Mouse (Mus musculus) kidney, postnatal 4 days (tissue): ENCODE data around the gene 6430571L13Rik.

ENCODE experiments used
- DNase-seq, 2 experiments: peaks; one replicate each; pipeline ENCODE4 v3.0.0; 2021; ENCODE audit warnings: mixed read lengths in 2 of 2

6430571L13Rik gene

GRCm38 (mm10) chr9:107340911-107341645, 676 bp downstream of the 6430571L13Rik start:
- DNase-seq = no peak

DNA sequence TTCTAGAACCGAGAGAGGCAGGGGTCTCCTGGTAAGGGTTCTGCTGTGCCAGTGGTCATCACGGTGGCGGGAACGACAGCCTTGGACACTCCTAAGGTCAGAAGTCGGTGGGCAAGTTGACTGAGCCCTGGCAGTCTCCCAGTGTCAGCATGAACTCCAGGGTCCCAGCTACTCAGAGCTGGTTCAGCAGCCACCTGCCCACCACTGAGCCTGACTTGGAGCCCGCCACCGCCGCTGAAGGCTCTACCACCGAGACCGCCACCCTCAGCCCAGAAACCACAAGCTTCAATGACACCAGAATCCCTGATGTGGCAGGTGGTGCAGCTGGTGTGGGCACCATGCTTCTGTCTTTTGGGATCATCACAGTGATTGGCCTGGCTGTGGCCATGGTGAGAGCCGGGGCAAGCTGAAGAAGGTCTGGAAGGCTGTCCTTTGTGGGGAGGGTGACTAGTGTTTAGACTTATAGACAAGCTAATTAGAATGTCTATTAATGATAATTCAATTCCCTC, 1.9 kb downstream of the 6430571L13Rik start:
- no peak for DNase-seq

GRCm38 (mm10) chr9:107343146-107343943, 2.9 kb downstream of the 6430571L13Rik start:
- DNase-seq = peak in 1 of 2 experiments; percentile 32

DNA sequence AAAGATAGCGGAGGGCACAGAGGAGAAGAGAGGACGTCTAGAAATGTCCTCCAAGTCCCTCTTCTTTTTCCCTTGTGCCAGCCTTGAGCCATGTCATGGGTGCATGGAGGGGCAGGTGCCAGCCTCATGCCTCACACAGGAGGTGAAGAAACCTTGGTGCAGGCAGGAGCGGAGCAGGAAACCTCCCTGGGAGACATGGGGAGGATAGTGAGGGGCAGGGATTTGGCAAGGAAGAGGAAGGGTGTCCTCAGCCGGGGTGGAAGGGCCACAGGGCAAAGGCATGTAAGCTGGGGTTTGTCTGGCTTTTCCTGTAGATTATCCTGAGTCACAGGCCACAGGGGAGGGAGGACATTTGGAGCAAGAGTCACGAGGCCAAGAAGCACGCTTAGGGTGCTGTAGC, 3.6 kb downstream of the 6430571L13Rik start:
- DNase-seq = no peak

DNA sequence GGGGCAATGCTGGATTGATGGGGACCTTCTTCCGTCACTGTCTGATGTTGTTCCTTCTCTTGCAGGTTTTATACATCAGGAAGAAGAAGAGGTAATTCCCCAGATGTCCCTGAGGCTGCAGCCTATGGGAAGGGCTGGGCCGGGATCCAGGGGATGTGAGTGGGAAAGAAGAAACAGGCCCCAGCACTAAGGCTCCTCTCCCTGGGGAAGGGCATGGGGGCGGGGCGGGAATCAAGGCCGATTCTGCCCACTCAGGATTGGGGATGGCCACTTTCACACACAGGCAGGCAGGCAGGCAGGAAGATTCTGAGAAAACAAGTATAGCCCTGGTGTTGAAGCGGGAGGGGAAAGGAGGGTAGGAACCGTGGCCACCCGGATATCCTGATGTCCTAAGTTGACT, 5.7 kb downstream of the 6430571L13Rik start:
- DNase-seq = no peak

DNA sequence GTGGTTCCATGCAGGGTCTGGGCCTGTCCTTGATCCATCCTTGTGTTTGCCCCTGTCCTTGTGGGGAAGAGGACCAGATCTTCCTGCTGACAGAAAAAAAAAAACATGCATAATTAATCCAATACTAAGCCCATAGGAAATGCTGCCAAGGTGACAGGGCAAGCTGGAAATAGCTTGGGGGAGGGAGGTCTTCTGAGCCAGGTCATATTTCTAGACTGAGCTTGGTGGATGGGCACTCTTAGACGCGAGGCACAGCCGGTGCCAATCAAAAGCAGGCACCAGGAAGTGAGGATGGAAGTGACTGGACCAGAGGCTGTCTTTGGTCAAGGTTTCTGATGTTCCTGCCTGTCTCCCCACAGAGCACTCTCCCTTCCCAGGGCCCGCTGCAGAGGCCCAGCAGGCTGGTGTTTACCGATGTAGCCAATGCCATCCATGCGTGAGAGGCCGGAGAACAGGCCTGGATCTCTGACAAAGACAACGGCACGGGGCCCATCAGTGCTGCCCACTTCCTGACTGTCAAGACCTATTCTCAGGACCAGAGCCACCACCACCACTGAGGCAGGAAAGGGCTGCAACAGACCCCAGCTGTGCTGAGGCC, 7.3 kb downstream of the 6430571L13Rik start:
- DNase-seq = no peak

- no peak for DNase-seq
These were observed 8.9 kb downstream of the 6430571L13Rik start for GRCm38 (mm10) chr9:107349321-107349720.

DNA sequence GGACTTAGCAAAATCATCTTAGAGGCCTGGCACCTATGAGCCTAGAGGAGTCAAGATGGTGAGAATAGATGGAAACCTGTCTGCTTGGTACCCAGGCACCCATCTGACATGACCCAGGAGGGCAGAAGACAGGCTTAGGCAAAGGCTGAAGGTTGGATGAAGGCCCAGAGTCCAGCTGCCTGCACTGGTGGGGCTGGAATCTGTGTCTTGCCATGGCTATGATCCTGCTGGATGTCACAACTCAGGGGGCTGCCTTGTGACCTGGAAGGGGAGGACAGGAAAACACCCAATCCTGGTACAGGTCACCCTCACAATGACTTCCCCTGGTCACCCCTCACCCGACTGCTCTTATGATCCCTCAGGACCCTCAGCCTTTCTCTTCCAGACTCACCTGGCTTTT, 14.4 kb downstream of the 6430571L13Rik start:
- no peak for DNase-seq

GRCm38 (mm10) chr9:107355870-107356765, 15.7 kb downstream of the 6430571L13Rik start:
- DNase-seq = peak; percentile 82 to 83

- DNase-seq = peak; percentile 89 to 91
These were observed 17.2 kb downstream of the 6430571L13Rik start for GRCm38 (mm10) chr9:107357651-107358050.

DNA sequence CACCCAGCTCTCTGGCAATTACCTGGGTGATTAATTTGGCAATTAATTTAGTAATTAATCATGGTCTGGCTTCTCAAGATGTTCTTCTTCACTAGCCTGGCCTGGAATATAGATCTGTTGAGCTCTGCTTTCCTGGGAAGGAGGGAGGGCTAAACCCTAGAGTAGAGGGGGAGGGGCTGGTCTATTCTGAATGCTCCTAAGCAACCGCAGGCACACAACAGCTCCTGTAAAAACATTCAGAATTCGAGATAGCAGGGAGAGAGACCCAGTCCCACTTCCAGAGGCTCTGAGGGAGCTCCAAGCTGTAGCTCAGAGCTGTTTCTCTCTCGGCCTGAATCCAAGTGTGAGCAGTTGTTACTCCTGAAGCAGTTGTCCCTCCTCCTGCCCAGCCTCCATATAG, 20.6 kb downstream of the 6430571L13Rik start:
- no peak for DNase-seq

DNA sequence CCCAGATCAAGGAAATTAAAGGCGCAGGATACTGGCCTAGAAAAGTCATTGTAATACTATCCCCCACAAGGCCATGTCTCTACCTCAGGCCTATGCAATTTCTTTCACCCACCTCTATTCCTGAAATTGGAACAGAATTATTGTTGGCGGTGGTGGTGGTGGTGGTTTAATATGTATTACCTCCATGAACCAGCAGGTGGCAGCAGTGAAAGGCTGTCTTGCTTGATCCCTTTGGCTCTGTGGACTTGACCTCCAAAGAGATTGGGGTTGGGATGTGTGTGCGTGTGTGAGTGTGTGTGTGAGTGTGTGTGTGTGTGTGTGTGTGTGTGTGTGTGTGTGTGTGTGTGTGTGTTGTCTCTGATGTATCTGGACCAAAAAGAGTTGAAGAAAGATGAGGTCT, 26.2 kb downstream of the 6430571L13Rik start:
- DNase-seq = peak; percentile 62 to 73

GRCm38 (mm10) chr9:107368302-107368701, 27.9 kb downstream of the 6430571L13Rik start:
- DNase-seq = no peak

DNA sequence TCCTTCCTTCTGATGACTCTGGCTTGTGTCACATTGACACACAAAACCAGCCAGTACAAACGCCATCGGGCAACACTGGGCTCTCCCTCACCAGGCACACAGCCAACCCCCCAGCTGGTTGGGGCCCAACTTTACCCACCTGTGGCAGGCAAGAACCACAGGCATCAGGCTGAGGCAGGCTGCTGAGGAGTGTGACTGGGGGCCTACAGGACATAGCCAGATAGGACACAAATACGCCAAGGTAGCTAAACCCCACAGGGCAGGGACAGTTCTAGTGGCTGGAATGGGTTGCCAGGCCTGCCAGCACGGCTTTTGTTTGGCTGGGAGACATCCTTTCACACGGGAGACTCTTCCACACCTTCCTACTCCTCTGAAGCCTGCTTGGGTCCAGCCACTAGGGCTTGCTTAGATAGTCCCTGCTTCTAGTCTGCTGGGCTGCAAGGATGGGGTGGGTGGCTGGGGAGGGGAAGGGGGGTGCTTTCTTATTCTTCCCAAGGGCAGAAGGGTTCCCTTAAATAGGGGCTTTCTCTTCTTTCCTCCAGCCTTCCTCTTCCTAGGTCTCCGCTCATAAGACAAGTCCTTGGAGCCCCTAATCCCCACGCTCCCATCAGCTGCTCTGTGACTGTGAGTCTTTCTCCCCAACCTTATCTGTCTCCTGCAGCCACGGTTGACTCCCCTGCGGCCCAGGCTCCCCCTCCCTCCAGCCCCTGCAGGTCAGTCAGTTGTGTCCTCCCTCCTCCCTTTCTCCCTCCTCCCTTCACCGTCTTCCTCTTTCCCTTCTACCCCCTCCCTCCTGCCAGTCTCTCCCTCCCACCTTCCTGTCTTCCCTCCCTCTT, 29.1 kb downstream of the 6430571L13Rik start:
- DNase-seq = peak; percentile 30 to 35

DNA sequence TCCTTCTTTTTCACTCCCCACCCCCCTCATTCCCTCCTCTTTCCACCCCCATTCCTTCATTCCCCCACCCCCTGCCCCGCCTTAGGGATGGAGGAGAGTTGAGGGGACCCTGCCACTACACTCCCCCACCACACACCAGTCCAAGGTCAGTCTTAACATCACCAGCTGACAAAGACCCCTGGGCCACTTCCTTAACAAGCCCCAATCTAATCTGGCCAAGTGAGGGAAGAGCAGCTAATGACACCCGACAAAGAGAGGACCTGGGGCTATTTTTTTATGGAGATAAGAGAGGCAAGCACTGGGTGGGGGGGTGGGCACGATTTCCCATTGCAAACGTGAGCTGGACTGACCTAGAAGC, 29.7 kb downstream of the 6430571L13Rik start:
- no peak for DNase-seq

GRCm38 (mm10) chr9:107372441-107372840, 32.0 kb downstream of the 6430571L13Rik start:
- DNase-seq = no peak

DNA sequence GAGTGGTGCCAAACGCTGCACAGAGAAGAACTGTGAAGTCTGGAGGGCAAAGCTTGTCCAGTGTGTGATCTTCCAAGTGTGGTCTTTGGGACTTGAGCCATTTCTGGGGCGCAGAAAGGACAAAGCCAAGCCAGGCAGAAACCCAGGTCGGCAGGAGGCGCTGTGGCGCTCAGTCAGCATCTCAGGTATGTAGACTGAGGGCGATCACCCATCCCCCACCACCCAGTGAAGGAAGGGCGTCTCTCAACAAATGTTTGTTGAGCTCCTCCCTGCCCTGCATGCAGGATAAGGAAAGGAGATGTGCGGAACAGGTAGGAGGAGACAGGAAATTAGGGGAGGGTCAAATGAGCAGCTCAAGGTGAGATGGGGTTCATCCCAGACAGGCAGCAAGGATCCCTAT, 34.2 kb downstream of the 6430571L13Rik start:
- DNase-seq = peak; percentile 76 to 82

DNA sequence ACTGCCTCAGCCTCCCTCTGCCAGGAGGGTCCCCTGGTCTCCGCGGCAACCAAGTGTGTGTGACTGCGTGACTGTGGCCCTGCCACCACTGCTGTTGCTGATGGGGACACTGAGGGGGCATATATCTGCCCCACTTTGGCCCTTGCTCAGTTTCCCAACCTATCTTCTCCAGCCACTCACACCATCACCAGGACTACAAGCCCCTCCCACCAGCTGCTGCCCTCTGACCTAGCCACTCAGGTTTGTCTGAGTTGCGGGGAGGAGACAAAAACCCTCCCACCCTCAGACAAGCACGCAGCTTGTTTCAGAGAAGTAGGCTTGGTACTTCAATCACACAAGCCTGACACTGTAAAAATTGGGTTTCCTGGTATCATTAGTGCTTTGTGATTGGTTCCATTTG, 35.0 kb downstream of the 6430571L13Rik start:
- DNase-seq = no peak

DNA sequence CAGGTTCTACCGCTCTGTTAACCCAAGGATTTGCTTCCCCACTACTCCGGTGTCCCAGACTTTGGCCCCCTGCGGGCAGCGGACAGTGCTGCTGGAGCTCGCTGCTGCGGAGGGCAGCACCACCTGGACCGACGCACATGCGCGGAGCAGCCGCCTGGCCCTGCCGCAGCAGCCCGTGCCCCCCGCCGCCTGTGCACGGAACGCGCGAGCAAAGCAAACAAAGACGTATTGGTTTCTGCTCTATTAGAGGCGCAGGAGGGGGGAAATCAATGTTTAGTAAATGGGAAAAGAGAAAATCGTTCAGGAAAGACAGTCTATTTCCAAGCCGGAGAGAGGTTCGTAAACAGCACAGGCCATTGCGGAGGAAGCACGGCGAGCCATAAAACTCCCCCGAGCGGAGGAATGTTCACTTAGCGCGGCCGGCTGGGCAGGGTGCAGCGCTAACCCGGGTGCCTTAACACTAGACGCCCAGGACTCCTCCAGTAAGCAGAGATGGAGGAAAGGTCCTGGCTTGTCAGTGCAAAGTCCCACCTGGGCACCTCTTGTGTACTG, 37.6 kb downstream of the 6430571L13Rik start:
- DNase-seq = peak; percentile 63 to 77

GRCm38 (mm10) chr9:107381723-107382122, 41.3 kb downstream of the 6430571L13Rik start:
- peak; percentile 83 to 84 for DNase-seq

- DNase-seq = peak; percentile 30 to 50
These were observed 44.0 kb downstream of the 6430571L13Rik start for GRCm38 (mm10) chr9:107384396-107384795.
